Mouse (Mus musculus) heart, postnatal 0 days (tissue): ENCODE measurements around the gene Chsy1.

Experiments
- CTCF ChIP-seq: IDR thresholded peaks from 2 replicates; pipeline ENCODE4 v1.5.1; 2016; ENCODE audit warnings: antibody characterized with exemption, control low read depth, low read depth
- EP300 ChIP-seq: IDR thresholded peaks from 2 replicates; pipeline ENCODE4 v1.6.1; 2016; ENCODE audit warnings: antibody characterized with exemption, low read depth

GRCm38 (mm10) chr7:66218193-66219014, 109.1 kb downstream of the Chsy1 start:
- TF ChIP-seq CTCF, result no peak
- no peak; the same call in 1 of the 2 replicates for TF ChIP-seq EP300
